Mouse (Mus musculus) layer of hippocampus, adult 8-10 months (tissue): Measurements from ENCODE around the gene Rps21. TPM values are rescaled to one million over a fixed set of nuclear protein-coding genes. Genes with fewer than 3 reads are reported as not detected.
A peak's percentile ranks its signal among the peaks of the same experiment; 100 is the strongest.

Experiments
- DNase-seq, 2 experiments: peaks; one replicate each; pipeline ENCODE4 v3.0.0; 2022; ENCODE audit warnings: low spot score in 2 of 2
- total RNA-seq, 4 experiments: library from RNA; stranded (reverse); gene quantifications; 2 replicates each; pipeline ENCODE4 v1.2.4; 2022

The Rps21 gene
- total RNA-seq, 4 experiments from 2014 or later: 566 to 881 (median 750) TPM

DNA sequence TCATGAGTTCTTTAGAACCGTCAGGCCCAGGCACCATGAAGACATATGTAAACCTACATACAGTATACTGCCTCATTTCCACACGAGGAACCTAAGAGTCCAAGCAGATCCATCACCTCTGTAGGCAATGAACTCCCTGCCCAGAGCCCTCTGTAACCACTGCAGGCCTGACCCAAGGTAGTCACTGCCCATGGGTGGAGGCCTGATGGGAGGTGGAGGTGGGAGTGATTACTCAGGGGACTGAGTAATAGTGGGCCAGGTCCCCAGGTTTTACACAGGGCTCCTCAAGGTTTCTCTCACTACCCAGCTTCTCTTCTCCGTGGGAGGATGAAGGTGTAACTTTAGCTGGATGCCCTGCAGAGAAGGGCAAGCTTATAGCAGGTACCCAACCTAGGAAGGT, 28.0 kb upstream of the Rps21 start:
- DNase-seq: no peak

DNA sequence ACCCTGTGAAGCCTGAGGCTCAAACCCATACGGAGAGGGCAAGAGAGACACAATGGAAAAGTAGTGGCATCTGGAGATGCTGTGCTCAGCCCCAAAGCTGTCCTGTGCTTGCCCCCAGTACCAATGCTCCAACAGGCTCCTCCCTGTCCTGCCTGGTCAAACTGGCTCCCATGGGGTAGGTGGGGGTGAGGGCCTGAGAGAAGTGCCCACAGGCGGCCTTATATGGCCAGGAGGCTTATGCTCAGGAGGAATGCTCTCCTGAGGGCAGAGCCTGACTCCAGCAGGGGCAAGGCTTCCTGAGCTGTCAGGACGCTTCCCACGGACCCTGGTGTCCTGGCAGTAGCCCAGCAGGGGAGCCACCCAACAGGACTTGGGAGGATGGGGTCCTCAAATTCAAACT, 26.7 kb upstream of the Rps21 start:
- no peak for DNase-seq

DNA sequence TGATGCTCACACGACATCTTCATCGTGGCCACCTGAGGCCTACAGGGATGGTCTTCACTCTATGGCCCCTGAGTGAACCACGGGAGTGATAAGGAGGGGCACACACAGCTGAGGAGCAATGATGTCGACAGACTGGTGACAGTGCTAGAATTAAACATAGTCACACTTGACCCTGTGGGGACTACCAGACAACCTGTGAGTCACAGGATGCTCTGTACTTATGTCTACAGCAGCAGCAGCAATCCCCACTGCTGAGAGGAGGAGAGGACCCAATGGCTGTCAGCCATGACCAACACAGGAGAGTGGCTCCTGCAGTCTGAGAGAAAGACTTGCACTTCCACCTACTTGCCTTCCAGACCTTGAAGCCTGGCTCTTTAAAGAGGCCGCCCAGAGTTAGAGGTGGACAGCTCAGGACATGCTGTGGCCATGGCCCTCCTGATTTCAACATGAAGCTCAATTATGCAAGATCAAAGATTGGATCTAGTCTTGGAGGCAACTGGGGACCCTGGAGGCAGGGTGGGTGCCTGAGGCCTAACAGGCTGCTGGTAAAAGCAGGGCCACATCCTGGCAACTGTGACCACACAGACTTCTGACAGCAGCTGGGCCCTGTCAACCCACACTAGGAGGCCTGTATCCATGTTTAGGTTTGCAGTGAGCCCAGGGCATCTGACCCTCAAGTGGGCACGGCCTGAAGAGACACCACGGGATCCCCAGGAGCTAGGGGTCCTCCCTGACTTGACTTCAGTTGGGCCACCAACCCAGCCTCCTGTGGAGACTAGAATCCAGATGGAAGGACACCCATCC, 23.9 kb upstream of the Rps21 start:
- no peak for DNase-seq

DNA sequence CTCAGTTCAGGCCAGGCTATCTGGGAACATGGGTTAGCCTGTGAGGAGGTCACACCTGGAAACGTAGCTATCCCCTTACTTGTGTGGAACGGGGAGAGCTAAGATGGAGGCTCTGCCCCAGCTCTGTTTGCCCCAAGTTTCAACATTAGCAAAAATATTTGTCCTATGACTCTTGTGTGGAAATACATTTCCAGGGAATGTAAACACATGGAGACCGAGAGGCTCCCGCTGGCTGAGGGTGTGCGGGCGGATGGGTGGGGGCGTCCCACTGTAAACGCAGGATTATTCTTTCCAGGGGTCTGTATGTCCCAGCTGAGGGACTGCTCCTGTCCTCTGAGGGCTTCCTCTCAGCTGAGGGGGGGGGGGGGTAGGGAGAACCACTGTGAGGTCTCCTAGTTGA, 22.8 kb upstream of the Rps21 start:
- DNase-seq: no peak

DNA sequence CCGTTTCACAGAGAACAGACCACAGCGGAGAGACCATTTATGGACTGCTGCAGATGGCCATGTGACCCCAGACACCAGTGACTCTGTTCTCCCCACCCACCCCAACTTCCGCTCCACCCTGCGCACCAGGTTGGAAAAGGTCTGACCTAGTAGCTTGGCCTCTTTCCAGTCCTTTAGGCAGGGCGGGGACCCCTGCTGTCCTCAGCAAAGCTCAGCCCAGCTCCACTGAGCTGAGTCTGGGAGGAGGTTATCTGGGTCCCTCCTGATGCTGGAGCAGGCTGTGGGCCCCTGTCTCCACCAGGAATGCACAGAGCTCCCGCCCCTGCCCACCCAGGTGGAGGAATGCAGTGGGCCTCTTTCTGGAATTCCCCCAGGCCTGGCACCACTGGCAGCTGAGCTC, 22.2 kb upstream of the Rps21 start:
- no peak for DNase-seq

DNA sequence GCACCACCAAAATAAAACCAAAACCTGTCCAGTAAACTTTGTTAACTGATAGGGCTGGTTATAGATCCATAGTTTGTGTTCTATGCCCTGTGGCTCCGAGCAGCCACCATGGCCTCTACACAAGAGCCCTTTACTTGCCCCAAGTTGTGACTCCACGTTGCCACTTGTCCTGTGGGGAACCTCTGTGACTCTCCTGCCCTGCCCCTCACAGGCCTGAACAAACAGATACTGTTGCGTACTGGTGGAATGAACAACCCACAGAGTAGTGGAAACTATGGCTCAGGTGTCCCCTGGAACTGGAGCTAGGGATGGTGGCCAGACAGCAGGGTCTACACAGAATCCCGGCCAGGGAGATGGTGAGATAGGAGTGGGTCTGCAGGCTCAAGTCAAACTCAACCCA, 21.4 kb upstream of the Rps21 start:
- DNase-seq: no peak

DNA sequence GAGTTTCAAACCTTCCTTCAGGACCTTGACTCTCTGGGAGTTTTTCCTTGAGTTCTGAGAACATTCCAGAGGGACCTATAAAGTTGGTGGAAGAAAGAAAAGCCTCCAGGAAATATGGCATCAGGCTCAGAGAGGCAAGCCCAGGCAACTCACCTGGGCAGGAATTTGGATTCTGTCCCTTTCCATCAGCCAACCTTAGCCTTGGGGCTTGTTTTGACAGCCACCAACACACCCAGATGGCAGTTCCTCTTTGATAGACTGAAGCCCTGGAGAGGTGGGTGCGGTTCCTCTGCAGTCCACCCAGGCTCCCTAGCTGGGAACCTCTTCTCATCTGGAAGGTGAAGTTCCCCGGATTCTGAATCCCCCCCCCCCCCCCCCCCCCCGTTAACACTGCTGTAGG, 20.7 kb upstream of the Rps21 start:
- DNase-seq: no peak

DNA sequence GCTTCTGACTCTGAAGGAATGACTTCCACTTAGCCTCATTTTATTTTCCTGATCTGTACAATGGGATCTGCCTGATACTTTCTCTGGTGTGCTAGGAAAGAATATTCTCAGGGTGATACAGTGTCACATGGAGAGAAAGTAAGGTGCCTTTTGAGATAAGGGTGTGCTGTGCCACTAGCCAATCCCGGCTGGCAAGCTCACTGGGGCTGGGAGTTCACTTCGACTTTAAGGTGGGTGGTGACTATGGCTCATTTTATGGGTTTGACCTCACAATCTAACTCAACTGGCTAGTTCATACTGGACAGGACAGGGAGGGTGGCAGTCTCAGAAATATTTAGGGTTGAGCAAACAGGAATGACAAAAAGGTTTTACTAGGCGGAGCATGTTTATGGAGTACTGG, 20.2 kb upstream of the Rps21 start:
- no peak for DNase-seq

DNA sequence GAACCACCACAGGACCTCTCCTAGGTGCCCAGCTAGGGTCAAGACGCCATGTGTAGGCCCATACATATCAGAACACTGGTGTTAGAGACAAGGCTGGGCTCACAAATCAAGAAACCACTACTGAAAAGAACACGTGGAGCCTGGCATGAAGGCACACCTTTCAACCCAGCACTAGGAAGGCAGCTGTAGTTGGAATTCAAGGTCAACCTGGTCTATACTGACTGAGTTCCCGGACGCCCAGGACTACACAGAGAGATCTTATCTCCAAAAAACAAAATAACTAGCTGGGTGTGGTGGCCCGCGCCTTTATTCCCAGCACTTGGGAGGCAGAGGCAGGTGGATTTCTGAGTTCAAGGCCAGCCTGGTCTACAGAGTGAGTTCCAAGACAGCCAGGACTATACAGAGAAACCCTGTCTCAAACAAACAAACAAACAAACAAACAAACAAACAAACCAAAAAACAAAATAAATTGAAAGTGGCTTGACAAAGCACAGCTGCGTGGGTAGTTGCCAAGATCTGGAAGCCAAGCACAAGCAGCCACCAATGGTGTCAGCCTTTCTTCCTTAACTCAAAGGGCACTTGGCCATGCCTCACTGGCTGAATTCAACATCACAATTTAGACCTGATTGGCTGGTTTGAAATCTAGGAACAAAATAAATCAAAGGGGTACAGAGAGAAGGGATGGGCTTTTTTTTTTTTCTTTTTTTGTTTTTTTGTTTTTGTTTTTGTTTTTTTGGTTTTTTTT, 19.4 kb upstream of the Rps21 start:
- DNase-seq: no peak

DNA sequence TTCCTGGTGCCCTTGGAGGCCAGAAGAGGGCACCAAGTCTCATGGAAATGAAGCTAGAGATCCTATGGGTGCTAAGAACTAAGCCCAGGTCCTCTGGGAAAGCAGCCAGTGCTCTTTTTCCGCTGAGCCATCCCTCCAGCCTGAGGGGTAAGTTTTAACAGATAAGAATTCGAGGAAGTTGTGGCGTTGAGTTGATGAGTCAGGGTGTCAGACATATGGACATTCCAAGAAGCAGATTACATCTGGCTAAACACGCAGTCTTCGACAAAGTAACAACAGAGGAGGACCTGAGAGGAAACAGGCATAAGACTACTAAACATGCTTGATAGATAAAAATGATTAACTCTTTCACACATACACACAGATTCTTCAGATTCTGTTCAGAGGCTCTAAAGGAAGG, 18.6 kb upstream of the Rps21 start:
- no peak for DNase-seq

DNA sequence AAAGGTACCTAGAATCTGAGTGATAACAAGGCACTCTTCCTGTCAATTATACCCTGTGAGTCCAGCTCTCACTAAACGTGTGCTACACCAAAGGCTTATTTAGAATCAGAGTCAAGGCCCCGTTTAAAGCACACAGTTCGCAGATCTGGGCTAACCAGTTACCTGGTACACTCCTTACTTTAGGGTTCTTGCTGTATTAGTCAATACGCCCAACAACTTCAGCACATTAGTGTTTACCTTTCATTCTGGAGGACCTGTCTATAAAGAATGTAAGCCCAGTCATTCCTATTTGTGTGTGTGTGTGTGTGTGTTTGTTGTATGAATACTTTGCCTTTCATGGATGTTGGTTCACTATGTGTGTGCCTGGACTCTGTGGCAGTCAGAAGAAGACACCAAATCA, 14.1 kb upstream of the Rps21 start:
- DNase-seq: no peak

DNA sequence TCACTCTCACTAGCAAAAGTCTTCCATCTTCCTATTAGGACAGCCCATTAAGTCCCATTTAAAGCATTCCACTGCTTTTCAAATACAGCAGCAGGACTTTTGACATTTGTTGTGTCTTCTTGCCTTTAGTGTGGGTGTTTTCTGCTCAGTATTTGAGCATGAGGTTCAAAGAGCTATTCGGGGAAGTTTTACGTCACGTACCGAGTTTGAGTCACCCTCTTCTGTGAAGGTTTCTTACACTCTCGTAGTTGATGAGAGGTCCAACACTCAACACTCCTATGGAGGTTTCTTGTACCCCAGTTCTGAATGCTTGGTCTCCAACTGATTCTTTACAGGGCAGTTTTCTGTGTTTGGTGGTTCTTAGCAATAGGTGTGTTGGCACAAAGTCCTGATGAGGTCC, 9.3 kb upstream of the Rps21 start:
- DNase-seq: no peak

DNA sequence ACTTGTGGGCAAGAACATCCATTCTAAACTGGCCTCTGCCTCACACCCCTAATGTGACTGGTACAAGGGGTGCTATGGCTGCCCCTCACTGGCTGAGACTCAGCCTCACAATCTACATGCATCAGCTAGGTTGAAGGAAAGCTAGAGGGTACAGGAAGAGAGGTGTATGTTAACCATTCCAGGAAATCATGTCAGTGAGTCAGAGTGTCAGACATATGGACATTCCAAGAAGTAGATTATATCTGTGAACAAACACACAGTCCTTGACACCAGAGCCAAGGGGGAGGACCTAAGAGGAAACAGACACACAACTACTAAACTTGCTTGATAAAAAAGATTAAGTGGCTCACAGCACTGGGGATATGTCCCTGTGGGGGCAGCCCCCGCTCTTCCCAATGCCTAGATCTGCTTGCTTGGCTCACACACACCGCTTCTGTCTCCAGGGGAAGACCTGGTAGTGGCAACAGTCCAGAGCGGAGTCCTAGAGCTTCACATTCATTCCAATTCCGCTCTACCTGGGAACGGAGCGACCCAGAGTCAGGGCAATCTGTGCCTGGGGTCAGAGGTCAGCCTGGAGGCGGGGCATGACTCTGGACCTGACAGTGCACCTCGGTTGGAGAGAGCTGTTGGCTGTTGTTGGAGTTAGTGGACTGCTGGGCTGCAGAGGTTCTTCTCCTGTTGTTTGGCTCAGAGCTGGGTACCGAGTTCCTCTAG, 8.1 kb upstream of the Rps21 start:
- DNase-seq: no peak

DNA sequence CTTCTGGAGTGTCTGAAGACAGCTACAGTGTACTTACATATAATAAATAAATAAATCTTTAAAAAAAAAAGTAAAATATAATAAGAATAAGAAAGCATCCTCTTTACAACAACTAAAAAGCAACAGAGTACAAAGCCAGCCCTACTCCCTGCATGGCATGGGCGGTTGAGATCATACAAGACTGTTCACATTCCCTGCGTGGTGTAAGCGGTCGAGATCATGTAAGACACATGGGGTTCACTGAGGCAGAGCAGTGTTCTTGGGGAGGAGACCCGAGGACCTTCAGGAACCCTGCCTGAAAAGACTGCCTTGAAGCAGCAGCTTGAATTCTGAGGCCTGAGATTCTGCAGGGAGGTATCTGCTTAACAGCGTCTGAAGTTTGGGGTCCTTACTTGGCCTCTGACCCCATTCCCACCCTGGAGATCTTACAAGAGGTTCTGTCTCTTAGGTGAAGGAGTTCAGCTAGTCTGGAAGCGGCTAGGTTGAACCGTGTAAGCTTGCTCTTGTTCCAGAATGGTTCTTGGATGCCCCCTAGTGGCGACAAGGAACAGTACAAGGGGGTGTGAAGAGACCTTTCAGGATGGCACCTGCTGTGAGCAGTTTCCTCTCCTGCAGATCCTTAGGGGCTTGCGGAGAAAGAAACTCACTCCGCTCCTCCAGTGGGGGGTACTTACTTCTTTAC, 6.1 kb upstream of the Rps21 start:
- peak in 1 of 2 experiments; percentile 74 for DNase-seq

DNA sequence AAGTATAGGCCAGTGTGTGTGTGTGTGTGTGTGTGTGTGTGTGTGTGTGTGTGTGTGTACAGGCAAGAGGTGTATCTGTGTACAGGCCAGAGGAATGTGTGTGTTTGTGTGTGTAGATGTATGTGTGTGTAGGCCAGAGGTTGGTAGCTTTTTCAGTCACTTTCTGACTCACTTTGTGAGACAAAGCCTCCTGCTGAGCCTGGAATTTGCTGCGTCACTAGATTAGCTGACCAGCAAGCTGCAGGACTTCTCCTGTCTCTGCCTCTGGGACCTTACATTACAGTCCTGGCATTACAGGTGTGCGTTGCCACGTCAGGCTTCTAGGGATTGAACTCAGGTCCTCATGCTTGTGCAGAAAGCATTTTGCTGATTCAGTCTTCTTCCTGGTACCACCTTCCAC, 5.3 kb upstream of the Rps21 start:
- DNase-seq: no peak

DNA sequence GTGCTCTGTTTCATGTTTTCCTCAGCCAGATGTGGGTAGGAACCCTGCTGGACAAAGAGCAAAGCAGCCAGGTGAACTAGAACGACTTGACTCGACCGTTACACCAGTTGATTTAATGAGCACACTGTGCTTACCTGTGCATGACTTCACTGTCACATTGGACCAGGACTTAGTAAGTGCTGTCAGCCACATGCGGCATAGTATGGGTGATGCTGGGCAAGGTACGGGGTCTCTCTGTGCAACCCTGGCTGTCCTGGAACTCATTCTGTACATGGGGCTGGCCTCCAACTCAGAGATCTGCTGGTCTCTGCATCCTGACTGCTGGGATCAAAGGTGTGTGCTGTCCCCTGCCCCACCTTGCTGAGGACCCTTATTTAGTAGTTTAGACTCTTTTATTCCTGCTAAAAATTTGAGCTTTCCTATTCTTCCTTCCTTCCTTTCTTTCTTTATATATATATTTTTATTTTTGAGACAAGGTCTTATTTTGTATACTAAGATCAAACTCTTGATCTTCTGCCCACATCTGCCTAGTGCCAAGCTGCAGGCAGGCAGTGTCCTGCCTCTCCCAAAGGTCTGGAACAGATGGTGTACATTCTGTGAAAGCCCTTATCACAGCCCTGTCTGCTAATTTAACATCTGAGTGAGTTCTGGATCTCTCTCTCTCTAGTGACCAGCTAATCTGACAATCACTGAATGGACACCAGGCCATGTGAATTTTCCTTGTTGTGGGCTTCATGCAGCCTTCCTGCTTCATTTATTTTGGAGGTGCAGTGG, 2.6 kb upstream of the Rps21 start:
- no peak for DNase-seq

DNA sequence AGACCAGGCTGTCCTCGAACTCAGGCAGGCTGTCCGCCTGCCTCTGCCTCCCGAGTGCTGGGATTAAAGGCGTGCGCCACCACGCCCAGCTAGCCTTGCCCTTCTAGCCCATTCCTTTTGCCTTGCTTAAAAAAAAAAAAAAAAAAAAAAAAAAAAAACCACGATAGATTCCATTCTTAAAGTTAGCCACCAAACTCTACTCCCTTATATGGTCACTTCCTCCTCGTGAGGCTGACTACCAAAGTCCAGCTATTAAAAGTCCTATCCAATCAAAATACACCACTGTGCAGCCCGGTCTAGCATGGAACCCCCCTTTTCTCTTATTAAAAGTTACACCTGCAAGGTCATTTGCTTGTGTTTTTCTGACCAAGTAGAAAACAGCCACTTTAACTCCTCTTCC, 1.5 kb upstream of the Rps21 start:
- no peak for DNase-seq

DNA sequence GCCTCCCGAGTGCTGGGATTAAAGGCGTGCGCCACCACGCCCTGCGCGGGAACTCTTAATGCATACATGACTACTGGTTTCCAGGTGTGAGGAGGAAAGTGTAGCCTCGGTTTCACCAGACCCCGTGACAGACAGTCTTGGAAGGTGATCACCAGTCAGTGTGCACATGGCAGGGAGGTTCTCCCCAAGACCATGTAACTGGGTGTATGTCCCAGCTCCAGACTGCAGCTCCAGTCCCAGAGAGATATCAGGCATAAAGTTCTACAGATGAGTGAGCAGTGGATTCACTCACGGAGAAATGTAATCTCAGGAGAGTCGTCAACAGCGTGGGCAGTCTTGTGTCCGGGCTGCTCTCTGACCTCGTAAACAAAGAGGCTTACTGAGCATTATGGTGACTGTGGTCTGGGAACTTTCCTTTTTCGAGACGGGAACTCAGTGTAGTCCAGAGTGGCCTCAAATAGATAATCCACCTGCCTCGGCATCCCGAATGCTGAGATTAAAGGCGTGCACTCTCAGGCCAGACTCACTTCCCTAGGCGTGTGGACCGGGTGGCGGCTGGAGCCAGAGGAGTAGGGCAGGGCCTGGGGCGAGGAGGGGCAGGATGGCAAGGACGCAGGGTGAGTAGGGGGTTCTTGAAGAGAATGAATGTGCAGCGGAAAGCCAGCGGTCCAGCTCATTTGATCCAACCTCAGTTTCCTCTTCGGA, 729 bp upstream of the Rps21 start:
- no peak for DNase-seq

DNA sequence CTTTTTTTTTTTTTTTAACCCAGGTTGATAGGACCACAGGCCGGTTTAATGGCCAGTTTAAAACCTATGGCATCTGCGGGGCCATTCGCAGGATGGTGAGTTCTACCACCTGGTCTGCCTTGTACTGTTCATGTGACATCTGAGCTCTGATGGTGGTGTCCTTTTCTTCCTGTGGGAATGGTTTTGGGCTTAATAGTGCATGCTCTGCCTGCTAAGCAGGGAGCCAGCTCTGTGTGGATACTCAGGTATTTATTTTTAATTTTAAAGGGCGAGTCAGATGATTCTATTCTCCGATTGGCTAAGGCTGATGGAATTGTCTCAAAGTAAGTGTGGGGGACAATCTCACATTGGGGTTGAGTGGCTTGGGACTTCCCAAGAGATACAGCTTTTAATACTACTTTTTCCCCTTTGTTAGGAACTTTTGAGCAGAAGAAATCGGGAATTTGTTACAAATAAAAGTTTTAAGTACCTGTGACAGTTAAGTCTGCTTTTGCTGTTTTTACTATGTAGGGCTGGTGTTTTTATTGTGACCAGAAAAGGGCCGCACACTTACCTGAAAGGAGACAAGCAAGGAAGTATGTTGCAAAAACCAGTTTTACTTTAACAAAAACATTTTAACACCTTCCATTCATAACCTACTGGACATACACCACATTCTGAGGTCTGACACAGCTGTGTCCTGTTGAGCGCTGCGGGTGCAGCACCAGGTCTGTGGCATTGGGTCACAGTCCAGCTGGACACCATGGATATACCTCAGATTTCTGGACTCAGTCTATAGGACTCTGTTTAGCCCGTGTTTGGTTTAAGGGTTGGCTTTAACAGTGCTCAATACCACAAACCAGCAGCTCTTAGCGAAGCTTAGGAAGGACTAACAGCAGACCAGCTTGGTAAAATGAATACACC, 1.0 kb downstream of the Rps21 start:
- no peak for DNase-seq
